Mouse (Mus musculus) frontal cortex, postnatal 25 days (tissue): ENCODE data around the gene Mdh2.
A peak's percentile ranks its signal among the peaks of the same experiment; 100 is the strongest.

Experiments used
- DNase-seq, 2 experiments: peaks; one replicate each; pipeline ENCODE4 v3.0.0; 2022; ENCODE audit warnings: low spot score in 2 of 2

Mdh2 gene

GRCm38 (mm10) chr5:135834769-135835491, 56.6 kb downstream of the Mdh2 start:
- peak; percentile 38 to 46 for DNase-seq

DNA sequence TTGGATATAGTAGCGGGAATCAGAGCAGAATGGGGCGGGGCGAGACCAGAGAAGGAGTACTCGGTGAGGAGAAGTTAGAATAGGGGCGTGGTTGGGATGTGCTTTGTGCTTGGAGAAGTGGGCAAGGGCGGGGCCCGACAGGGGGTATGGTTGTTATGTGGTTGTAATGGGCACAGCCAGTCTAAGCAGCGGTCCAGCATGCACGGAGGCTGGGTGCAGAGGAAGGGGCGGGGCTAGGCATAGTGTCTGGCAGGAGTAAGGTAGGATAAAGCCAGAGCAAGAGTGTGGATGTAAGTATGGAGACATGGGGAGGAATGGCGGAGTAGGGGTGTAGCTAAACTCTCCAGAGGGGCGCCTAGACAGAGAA, 57.2 kb downstream of the Mdh2 start:
- DNase-seq = no peak

- no peak for DNase-seq
Measured at GRCm38 (mm10) chr5:135835981-135836380, 57.7 kb downstream of the Mdh2 start.
